Mouse (Mus musculus) Patski (cell line): ENCODE data around the gene Ggta1. TPM values are rescaled to one million over a fixed set of nuclear protein-coding genes. Genes with fewer than 3 reads are reported as not detected.

ENCODE experiments used
- ATAC-seq: fragments of 100-300 bp; one replicate; pipeline ENCODE4 v1.8.0; 2021
- CTCF ChIA-PET: fragments of 350-600 bp; sonication (Branson Sonifier 250); formaldehyde crosslinking; loops from one replicate; lab custom pipeline; 2022; ENCODE audit warnings: inconsistent platforms; lab: Charles Lee
- POLR2A ChIA-PET: fragments of 350-600 bp; sonication (Branson Sonifier 250); formaldehyde crosslinking; loops from one replicate; lab custom pipeline; 2022; ENCODE audit warnings: antibody characterized with exemption, inconsistent platforms; lab: Charles Lee
- DNase-seq: peaks from one replicate; pipeline ENCODE4 v3.0.0-alpha.2; 2011; ENCODE audit warnings: low read depth, low spot score
- H3K27me3 ChIP-seq: fragments of 371-371 bp; one replicate; pipeline ENCODE4 v1.5.1; 2021
- CTCF ChIP-seq: fragments of 100-300 bp; IDR thresholded peaks from one replicate; pipeline ENCODE4 v1.5.1; 2021
- in situ Hi-C: fragments of 300-500 bp; cut with MboI; formaldehyde crosslinking; loops from 3 replicates; pipeline ENCODE4 v1.11.1; 2018; ENCODE audit warnings: low pct_unique_long_range_greater_than_20kb, mixed read lengths
- polyA plus RNA-seq: library from polyadenylated mRNA; unstranded; gene quantifications from one replicate; pipeline ENCODE4 v1.2.3, GENCODE M21; 2021

Gene Ggta1
- polyA plus RNA-seq, 1 experiment from 2014 or later = 25.5 TPM

- ATAC-seq = no peak
Measured at GRCm38 (mm10) chr2:35503723-35504416, 40.8 kb upstream of the Ggta1 start.

GRCm38 (mm10) chr2:35503021-35503722, 40.1 kb upstream of the Ggta1 start:
- H3K27me3 ChIP-seq = no peaks in the 10 kb centered on the region
- in situ Hi-C loops = no loop called here
- ATAC-seq (no peak), DNase-seq (no peak)
- ChIA-PET POLR2A (interaction anchor here (0.6 kb wide), 1 partner anchor 747 kb away, joined by 12 read pairs; no protein-coding TSS in a partner anchor), CTCF (no interaction called here)
- no peak for TF ChIP-seq CTCF

More at GRCm38 (mm10) chr2:35503723-35504416, 40.8 kb upstream of the Ggta1 start:
- POLR2A ChIA-PET = interaction anchor here (0.6 kb wide), 1 partner anchor 748 kb away, joined by 12 read pairs; no protein-coding TSS in a partner anchor
- in situ Hi-C loops = no loop called here
- no peaks in the 10 kb centered on the region for H3K27me3 ChIP-seq
- CTCF ChIA-PET = no interaction called here
- TF ChIP-seq CTCF = no peak
- DNase-seq = no peak

GRCm38 (mm10) chr2:35502561-35502960, 39.5 kb upstream of the Ggta1 start:
- no peak for ATAC-seq
- no peak for TF ChIP-seq CTCF
- no peaks in the 10 kb centered on the region for H3K27me3 ChIP-seq
- ChIA-PET POLR2A (no interaction called here), CTCF (no interaction called here)
- in situ Hi-C loops = no loop called here
- DNase-seq = no peak

- H3K27me3 ChIP-seq = no peaks in the 10 kb centered on the region
- DNase-seq (no peak), ATAC-seq (no peak)
- no peak for TF ChIP-seq CTCF
- in situ Hi-C loops = no loop called here
- ChIA-PET CTCF (interaction anchor here (2.1 kb wide), 1 partner anchor 9 kb away, joined by 8 read pairs; no protein-coding TSS in a partner anchor), POLR2A (no interaction called here)
Measured at GRCm38 (mm10) chr2:35499474-35499873, 36.4 kb upstream of the Ggta1 start.

GRCm38 (mm10) chr2:35498961-35499360, 35.9 kb upstream of the Ggta1 start:
- TF ChIP-seq CTCF = no peak
- in situ Hi-C loops = no loop called here
- H3K27me3 ChIP-seq = no peaks in the 10 kb centered on the region
- ATAC-seq (no peak), DNase-seq (no peak)
- ChIA-PET POLR2A (no interaction called here), CTCF (interaction anchor here (0.9 to 2.1 kb wide), 3 partner anchors 9 to 18 kb away, joined by 3 to 8 read pairs (median 3); no protein-coding TSS in a partner anchor)

- POLR2A ChIA-PET = interaction anchor here (0.5 to 0.7 kb wide), 2 partner anchors 10 to 11 kb away, joined by 3 read pairs; no protein-coding TSS in a partner anchor
- CTCF ChIA-PET = interaction anchor here (0.9 to 1.6 kb wide), 2 partner anchors 10 to 14 kb away, joined by 3 to 4 read pairs; no protein-coding TSS in a partner anchor
- no peaks in the 10 kb centered on the region for H3K27me3 ChIP-seq
- TF ChIP-seq CTCF = no peak
- DNase-seq = no peak
- in situ Hi-C loops = no loop called here
- no peak for ATAC-seq
Measured at GRCm38 (mm10) chr2:35497662-35498196, 34.7 kb upstream of the Ggta1 start.

- ATAC-seq (no peak), DNase-seq (no peak)
- TF ChIP-seq CTCF = no peak
- no peaks in the 10 kb centered on the region for H3K27me3 ChIP-seq
- ChIA-PET CTCF (interaction anchor here (1.4 kb wide), 2 partner anchors 12 to 100 kb away, joined by 4 read pairs; partner anchors contain the start of gene 4930402F06Rik), POLR2A (interaction anchor here (0.7 kb wide), 1 partner anchor 13 kb away, joined by 6 read pairs; no protein-coding TSS in a partner anchor)
- in situ Hi-C loops = no loop called here
Measured at GRCm38 (mm10) chr2:35496279-35497013, 33.4 kb upstream of the Ggta1 start.

GRCm38 (mm10) chr2:35495486-35496278, 32.7 kb upstream of the Ggta1 start:
- POLR2A ChIA-PET = no interaction called here
- TF ChIP-seq CTCF = no peak
- CTCF ChIA-PET = interaction anchor here (1.4 kb wide), 2 partner anchors 12 to 99 kb away, joined by 4 read pairs; partner anchors contain the start of gene 4930402F06Rik
- in situ Hi-C loops = no loop called here
- H3K27me3 ChIP-seq = no peaks in the 10 kb centered on the region
- ATAC-seq = no peak
- DNase-seq = no peak

GRCm38 (mm10) chr2:35493566-35493965, 30.5 kb upstream of the Ggta1 start:
- DNase-seq (no peak), ATAC-seq (no peak)
- TF ChIP-seq CTCF = no peak
- ChIA-PET CTCF (interaction anchor here (0.9 kb wide), 1 partner anchor 13 kb away, joined by 3 read pairs; no protein-coding TSS in a partner anchor), POLR2A (no interaction called here)
- in situ Hi-C loops = no loop called here
- no peaks in the 10 kb centered on the region for H3K27me3 ChIP-seq
